Mouse (Mus musculus): ENCODE measurements around the gene Tet2.

- TF ChIP-seq POLR2A (IDR thresholded peaks at IDR 0.05; ENCODE audit: borderline replicate concordance, extremely low read depth, low read depth, low read length) = no peak
- no peak for TF ChIP-seq CTCF (IDR thresholded peaks at IDR 0.05; ENCODE audit: insufficient read depth, low read length)
Observed at GRCm38 (mm10) chr3:133535644-133536043, 9.3 kb downstream of the Tet2 start.

Measured in lung, adult 2 months (tissue).